Mouse (Mus musculus) embryonic facial prominence, embryonic 12.5 days (tissue): ENCODE data around the gene Arpc4. TPM values are rescaled to one million over a fixed set of nuclear protein-coding genes. Genes with fewer than 3 reads are reported as not detected.
A peak's percentile ranks its signal among the peaks of the same experiment; 100 is the strongest.
"Not testable (repeated sequence)": the region's sequence is repeated elsewhere in the genome, so short reads cannot be mapped to it uniquely, and the experiment has no call there.

Experiments
- ATAC-seq: fragments of 200-750 bp; cut with Nextera tagmentation; 2 replicates; pipeline ENCODE4 v1.8.0; 2017; ENCODE audit not compliant: insufficient number of reproducible peaks, insufficient read depth, low FRiP score, low TSS enrichment
- H3K27ac ChIP-seq: fragments of 300-500 bp; sonication (generic); 2 replicates; pipeline ENCODE4 v1.5.1; 2016; ENCODE audit warnings: mild to moderate bottlenecking
- H3K27me3 ChIP-seq: fragments of 300-500 bp; sonication (generic); 2 replicates; pipeline ENCODE4 v1.6.1; 2016; ENCODE audit warnings: mild to moderate bottlenecking, moderate library complexity
- H3K36me3 ChIP-seq: fragments of 300-500 bp; sonication (generic); 2 replicates; pipeline ENCODE4 v1.6.1; 2016; ENCODE audit warnings: mild to moderate bottlenecking
- H3K4me1 ChIP-seq: fragments of 300-500 bp; sonication (generic); 2 replicates; pipeline ENCODE4 v1.6.1; 2016
- H3K4me2 ChIP-seq: fragments of 300-500 bp; sonication (generic); replicated peaks from 2 replicates; pipeline ENCODE4 v1.6.1; 2016; ENCODE audit warnings: mild to moderate bottlenecking, moderate library complexity
- H3K4me3 ChIP-seq: fragments of 300-500 bp; sonication (generic); 2 replicates; pipeline ENCODE4 v1.5.1; 2016; ENCODE audit warnings: mild to moderate bottlenecking
- H3K9ac ChIP-seq: fragments of 300-500 bp; sonication (generic); 2 replicates; pipeline ENCODE4 v1.6.1; 2016; ENCODE audit warnings: mild to moderate bottlenecking, moderate library complexity
- H3K9me3 ChIP-seq: fragments of 300-500 bp; sonication (generic); 2 replicates; pipeline ENCODE4 v1.6.1; 2016; ENCODE audit warnings: mild to moderate bottlenecking, moderate library complexity
- whole genome bisulfite sequencing: fragments of 180-500 bp; shearing (Covaris S2); methylation state at CpG from one replicate; pipeline ENCODE4 v1.1.7; 2016; 5-methylcytosine and 5-hydroxymethylcytosine counted together
- polyA plus RNA-seq: library from polyadenylated mRNA; unstranded; fragments of >200 nt; fragmentation: Nextera tagmentation; extraction: Ambion mirVana; gene quantifications from 2 replicates; pipeline ENCODE4 v1.2.1, GENCODE M21; 2016

Arpc4 gene
- 354 and 364 TPM in 2 replicates for polyA plus RNA-seq

DNA sequence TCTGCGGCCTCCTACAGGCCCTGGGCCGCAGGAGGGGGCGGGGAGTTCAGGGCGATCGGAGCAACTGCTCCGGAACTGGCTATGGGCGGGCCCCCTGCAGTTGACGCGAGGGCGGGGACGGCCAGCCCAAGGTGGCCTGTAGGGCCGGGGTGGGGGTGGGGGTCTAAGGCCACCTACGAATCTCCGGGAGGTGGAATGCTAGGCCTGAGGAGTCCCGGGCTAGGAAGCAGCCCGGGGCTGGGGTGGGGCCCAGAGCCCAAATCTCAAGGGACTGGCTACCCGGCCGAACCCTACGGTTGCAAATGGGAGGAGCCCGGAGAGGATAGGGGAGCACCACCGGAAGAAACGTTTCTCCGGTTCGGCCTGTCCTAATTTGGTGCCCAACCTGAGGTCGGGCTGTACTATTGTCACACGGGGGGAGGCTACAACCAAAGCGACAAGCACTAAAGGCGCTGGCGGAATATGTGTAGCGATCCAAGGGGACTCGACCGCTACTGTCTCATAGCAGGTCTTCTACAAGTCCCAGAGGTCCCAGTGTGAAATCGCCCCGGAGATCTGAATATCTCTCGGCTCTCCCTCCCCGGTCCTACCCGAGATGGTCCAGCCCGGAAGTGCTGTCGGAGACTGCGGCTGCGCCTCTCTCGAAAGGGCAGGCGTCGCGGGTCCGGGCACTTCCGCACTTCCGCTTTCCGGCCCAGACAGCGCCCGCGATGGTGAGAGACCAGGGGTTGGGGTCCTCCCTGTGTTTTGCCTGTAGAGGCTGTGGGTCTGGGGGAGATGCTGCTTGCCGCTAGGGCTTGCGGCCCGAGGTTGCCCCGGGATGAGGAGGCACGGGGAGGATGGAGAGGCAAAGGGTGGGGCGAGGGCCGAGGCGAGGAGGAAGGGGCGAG, at the start of gene Arpc4, which contains the start of gene Tada3:
Arpc4 (plus strand) TSS at position 620 of the 890 bp plus-strand sequence.
Tada3 (minus strand) TSS at position 388 of the 890 bp plus-strand sequence.
- peak within 1 kb of the TSS; percentile 85 for H3K4me2 ChIP-seq
- peak within 1 kb of the TSS; percentile 95 for H3K4me3 ChIP-seq
- H3K27me3 ChIP-seq = no peaks in the 10 kb centered on the region
- peaks cover 48% of the 10 kb centered on the region for H3K36me3 ChIP-seq
- under 1% methylated on average over 61 of the region's 61 CpGs for WGBS
- peak within 1 kb of the TSS; percentile 94 for H3K9ac ChIP-seq
- peak; percentile 94 for ATAC-seq
- peak within 1 kb of the TSS; percentile 92 for H3K27ac ChIP-seq
- peaks cover 10% of the 10 kb centered on the region for H3K4me1 ChIP-seq
- H3K9me3 ChIP-seq = no peaks in the 10 kb centered on the region

DNA sequence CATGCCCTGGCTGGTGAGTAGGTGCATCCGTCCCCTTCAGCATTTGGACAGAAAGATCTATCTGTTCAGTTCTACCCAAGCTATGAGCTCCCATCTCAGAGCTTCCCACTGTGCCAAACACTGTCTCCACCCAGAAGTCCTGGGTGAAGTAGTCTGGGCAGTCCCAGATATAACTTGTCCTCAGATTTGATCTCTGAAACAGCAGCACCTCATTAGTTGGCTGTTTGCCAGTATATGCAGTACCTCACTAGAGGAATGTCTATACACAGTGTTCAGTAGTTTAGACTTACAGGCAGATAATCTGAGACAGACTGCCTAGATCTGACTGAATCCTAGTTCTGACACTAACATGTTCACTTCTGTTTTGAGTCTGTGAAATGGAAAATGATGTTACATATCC, 48.5 kb upstream of the Arpc4 start:
- 0 out of 2 replicates have a peak, but pooled peaks cover 12% of the 10 kb centered on the region for H3K4me1 ChIP-seq
- no peak overlapping the region for H3K9ac ChIP-seq
- peaks cover 44% of the 10 kb centered on the region for H3K36me3 ChIP-seq
- no peak for ATAC-seq
- H3K27ac ChIP-seq = no peak overlapping the region
- H3K4me3 ChIP-seq = no peak overlapping the region
- 88% methylated on average over 1 of the region's 1 CpGs for WGBS
- no peaks in the 10 kb centered on the region for H3K27me3 ChIP-seq
- H3K4me2 ChIP-seq = no peak overlapping the region
- no peaks in the 10 kb centered on the region for H3K9me3 ChIP-seq

DNA sequence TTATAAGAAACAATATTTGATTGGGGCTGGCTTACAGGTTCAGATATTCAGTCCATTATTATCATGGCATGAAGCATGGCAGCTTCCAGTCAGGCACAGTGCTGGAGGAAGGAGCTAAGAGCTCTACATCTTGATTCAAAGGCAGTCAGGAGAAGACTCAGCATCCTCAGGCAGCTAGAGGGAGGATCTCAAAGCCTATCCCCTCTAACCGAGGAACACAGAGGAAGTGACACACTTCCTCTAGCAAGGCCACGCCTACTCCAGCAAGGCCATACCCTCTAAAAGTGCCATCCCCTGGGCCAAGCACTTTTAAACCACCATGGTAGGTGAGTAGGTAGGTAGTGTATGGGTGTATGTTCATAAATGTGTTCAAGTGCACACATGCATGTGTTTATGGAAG, 47.4 kb upstream of the Arpc4 start:
- Histone ChIP-seq H3K27me3 (no peaks in the 10 kb centered on the region), H3K4me2 (no peak overlapping the region), H3K36me3 (peaks cover 45% of the 10 kb centered on the region), H3K4me3 (no peak overlapping the region), H3K4me1 (0 out of 2 replicates have a peak, but pooled peaks cover 8% of the 10 kb centered on the region), H3K9ac (no peak overlapping the region), H3K9me3 (no peaks in the 10 kb centered on the region), H3K27ac (no peak overlapping the region)
- WGBS = 40% methylated on average over 2 of the region's 2 CpGs
- ATAC-seq = no peak

DNA sequence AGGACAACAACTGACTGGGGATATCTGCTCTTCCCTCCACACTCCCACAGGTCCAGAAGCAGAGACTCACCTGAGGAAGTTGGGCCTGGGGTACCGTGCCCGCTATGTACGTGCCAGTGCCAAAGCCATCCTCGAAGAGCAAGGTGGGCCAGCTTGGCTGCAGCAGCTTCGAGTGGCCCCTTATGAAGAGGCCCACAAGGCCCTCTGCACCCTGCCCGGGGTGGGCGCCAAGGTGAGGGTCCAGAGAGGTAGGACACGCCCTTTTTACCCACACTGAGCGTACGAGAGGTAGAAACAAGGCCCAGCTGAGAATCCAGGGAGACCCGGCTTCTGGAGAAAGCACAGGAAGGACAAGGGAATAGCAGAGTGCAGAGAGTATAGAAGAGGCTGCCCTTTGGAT, 46.2 kb upstream of the Arpc4 start:
- ATAC-seq = no peak
- 92% methylated on average over 11 of the region's 11 CpGs for WGBS

DNA sequence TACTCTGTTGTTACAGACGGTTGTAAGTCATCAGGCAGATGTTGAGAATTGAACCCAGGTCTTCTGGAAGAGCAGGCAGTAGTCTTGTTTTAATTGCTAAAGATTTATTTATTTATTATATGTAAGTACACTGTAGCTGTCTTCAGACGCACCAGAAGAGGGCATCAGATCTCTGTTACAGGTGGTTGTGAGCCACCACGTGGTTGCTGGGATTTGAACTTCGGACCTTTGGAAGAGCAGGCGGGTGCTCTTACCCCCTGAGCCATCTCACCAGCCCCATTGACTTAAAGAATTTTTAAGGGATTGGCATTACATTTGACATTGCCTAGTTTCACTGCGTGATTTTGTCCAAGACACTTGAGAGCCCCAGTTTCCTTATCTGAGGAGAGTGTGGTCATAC, 45.2 kb upstream of the Arpc4 start:
- not testable (repeated sequence) for H3K27me3 ChIP-seq, ATAC-seq, H3K4me2 ChIP-seq, H3K9ac ChIP-seq, H3K4me3 ChIP-seq, H3K4me1 ChIP-seq, H3K9me3 ChIP-seq
- 78% methylated on average over 6 of the region's 6 CpGs for WGBS
- H3K27ac ChIP-seq = peak overlapping the region; percentile 7; the same call in 1 of the 2 replicates
- peaks cover 54% of the 10 kb centered on the region for H3K36me3 ChIP-seq

More for the DNA sequence above, 46.2 kb upstream of the Arpc4 start:
- H3K27me3 ChIP-seq = no peaks in the 10 kb centered on the region
- no peak overlapping the region for H3K9ac ChIP-seq
- H3K9me3 ChIP-seq = no peaks in the 10 kb centered on the region
- peaks cover 54% of the 10 kb centered on the region for H3K36me3 ChIP-seq
- no peak overlapping the region for H3K4me3 ChIP-seq
- H3K27ac ChIP-seq = no peak overlapping the region
- H3K4me2 ChIP-seq = no peak overlapping the region
- H3K4me1 ChIP-seq = 0 out of 2 replicates have a peak, but pooled peaks cover 3% of the 10 kb centered on the region

DNA sequence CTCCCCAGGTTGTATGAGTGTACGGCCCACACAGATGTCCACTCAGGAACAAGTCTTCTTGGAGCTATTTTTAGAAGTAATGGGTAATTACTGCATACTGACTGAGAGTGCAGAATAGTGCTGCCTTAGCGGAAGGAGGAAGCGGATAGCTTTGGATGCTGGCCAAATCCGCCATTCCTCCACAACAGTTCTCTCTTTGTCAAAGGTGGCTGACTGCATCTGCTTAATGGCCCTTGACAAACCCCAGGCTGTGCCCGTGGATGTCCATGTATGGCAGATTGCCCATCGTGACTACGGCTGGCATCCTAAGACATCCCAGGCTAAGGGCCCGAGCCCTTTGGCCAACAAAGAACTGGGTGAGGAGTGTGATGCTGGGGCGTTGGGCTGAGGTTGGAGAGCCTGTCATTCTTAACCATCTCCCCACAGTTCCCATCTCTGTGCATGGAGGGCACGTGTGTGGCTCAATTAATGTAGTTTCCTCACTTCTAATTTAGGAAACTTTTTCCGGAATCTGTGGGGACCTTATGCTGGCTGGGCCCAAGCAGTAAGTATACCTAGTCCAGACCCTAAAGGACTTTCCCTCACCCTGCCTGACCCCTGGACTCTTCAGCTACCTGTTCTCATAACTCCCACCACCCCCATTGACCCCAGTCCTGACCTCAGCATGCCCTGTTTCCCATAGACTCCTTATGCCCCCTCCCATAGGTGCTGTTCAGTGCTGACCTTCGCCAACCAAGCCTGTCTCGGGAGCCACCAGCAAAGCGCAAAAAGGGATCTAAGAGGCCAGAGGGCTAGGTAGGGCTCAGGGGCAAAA, 44.6 kb upstream of the Arpc4 start:
- Histone ChIP-seq H3K27ac (peak overlapping the region; percentile 7; the same call in 1 of the 2 replicates), H3K4me3 (no peak overlapping the region), H3K36me3 (peaks cover 60% of the 10 kb centered on the region), H3K4me2 (no peak overlapping the region), H3K4me1 (no peaks in the 10 kb centered on the region), H3K27me3 (no peaks in the 10 kb centered on the region), H3K9me3 (no peaks in the 10 kb centered on the region), H3K9ac (no peak overlapping the region)
- 79% methylated on average over 14 of the region's 14 CpGs for WGBS
- no peak for ATAC-seq

DNA sequence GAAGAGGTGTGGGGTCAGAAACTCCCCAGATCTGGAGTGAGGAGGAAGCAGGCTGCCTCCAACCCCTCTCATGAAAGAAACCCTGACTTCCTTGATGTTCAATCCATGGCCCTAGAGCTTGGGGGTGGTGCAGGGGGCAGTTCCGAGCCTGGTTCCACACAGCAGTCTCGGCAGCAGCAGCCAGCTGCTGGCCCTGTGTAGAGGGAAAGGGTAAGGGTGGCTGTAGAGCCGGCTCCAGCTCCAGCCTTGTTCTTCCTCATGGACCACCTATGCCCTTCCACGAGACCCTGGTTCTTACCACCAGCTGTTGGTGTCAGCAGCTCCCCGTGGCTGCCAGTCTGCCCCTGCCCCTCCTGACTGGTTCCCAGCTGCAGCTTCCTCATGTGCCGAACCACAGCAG, 43.7 kb upstream of the Arpc4 start:
- no peak overlapping the region for H3K4me3 ChIP-seq
- H3K4me2 ChIP-seq = no peak overlapping the region
- peaks cover 68% of the 10 kb centered on the region for H3K36me3 ChIP-seq
- no peaks in the 10 kb centered on the region for H3K27me3 ChIP-seq
- 80% methylated on average over 6 of the region's 6 CpGs for WGBS
- H3K4me1 ChIP-seq = no peaks in the 10 kb centered on the region
- ATAC-seq = no peak
- no peaks in the 10 kb centered on the region for H3K9me3 ChIP-seq
- no peak overlapping the region for H3K9ac ChIP-seq
- no peak overlapping the region for H3K27ac ChIP-seq

DNA sequence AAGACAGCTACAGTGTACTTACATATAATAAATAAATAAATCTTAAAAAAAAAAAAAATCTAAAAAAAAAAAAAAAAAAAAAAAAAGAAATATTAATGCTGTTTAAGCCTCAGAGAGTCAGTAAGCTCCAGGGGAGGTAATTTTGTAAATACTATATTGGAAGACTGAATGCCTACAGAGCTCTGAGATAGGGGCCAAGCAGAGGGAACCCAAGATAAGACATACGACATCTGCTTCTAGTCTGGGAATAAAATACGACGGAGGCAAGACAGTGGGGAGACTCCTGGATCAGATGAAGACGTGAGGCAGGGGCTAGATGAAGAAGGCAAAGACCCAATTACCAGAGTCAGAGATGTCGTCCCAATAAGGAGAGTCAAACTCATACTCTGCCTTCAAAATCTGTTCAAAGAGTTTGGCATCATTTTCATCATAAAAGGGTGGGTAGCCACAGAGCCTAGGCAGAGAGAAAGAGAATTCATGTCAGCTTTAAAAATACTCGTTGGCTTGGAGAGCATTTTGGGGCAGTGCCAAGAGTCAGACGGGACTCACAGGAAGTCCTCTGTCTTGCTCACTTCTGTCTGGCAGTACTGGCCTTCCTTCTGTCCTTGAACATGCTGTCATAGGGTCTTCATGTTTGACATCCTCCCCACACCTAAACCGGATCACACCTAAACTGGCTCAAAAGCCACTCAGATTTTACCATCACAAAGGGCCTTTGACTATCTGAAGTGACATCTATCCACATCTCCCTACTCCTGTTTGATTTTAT, 40.9 kb upstream of the Arpc4 start:
- Histone ChIP-seq H3K4me1 (peaks cover 3% of the 10 kb centered on the region; the same call in 1 of the 2 replicates), H3K27ac (no peak overlapping the region), H3K9ac (no peak overlapping the region), H3K4me3 (no peak overlapping the region), H3K27me3 (no peaks in the 10 kb centered on the region), H3K36me3 (peaks cover 71% of the 10 kb centered on the region), H3K9me3 (no peaks in the 10 kb centered on the region), H3K4me2 (no peak overlapping the region)
- WGBS = 72% methylated on average over 8 of the region's 8 CpGs
- ATAC-seq = no peak

DNA sequence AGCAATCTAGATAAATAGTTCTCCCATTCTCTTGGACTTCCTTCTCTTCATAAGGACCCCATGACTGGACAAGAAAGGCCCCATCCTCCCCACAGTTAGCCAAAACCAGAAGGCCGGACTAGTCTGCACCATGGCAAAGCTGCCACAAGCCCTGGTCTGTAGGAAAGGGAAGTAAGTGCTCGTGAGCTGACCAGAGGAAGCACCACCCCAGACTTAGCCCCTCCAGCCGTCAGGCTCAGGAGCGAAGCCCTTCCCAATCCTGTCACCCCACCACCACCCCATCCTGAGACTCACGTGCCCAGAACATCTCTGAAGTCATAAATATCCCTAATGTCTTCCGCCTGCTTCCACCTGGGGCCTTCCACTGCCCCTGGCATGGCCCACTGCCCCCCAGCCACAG, 36.3 kb upstream of the Arpc4 start:
- Histone ChIP-seq H3K9me3 (no peaks in the 10 kb centered on the region), H3K27me3 (no peaks in the 10 kb centered on the region), H3K9ac (peak overlapping the region; percentile 24; the same call in 1 of the 2 replicates), H3K4me1 (peaks cover 15% of the 10 kb centered on the region), H3K27ac (0 out of 2 replicates have a peak overlapping the region, but pooled peaks have one; percentile 23), H3K36me3 (peaks cover 31% of the 10 kb centered on the region), H3K4me2 (peak overlapping the region; percentile 75; the same call in 1 of the 2 replicates), H3K4me3 (no peak overlapping the region)
- 79% methylated on average over 6 of the region's 6 CpGs for WGBS
- no peak for ATAC-seq

DNA sequence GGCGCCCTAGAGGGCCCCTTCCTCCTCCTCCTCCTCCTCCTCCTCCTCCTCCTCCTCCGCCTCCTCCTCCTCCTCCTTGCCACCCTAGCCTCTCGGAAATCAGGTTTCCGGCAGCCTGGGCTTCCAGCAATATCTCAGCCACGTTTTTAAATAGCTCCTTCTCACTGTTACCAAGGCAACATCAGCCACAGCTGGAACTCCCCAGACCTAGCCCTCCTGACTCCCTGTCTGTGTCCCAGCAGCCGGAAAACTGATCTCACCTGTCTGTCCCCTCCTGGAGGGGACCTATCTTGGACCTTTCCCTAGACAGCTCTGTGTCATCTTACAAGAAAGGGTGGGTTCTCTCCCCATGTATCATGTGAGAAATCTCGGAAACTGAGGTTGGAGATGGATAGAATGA, 35.6 kb upstream of the Arpc4 start:
- Histone ChIP-seq H3K4me2 (peak overlapping the region; percentile 75), H3K4me3 (0 out of 2 replicates have a peak overlapping the region, but pooled peaks have one; percentile 2), H3K27ac (no peak overlapping the region), H3K36me3 (peaks cover 31% of the 10 kb centered on the region), H3K27me3 (no peaks in the 10 kb centered on the region), H3K4me1 (peaks cover 15% of the 10 kb centered on the region), H3K9ac (no peak overlapping the region), H3K9me3 (no peaks in the 10 kb centered on the region)
- ATAC-seq = no peak
- WGBS = 32% methylated on average over 4 of the region's 7 CpGs
